Mouse (Mus musculus) liver, embryonic 14.5 days (tissue): ENCODE results near the gene Gfpt1. TPM values are rescaled to one million over a fixed set of nuclear protein-coding genes. Genes with fewer than 3 reads are reported as not detected.

Source experiments
- ATAC-seq: fragments of 200-750 bp; cut with Nextera tagmentation; 2 replicates; pipeline ENCODE4 v1.8.0; 2017; ENCODE audit warnings: moderate number of reproducible peaks, mild to moderate bottlenecking, moderate library complexity; ENCODE audit not compliant: insufficient read depth
- DNase-seq, 3 experiments: peaks; one replicate each; pipeline ENCODE4 v3.0.0-alpha.2; 2012 to 2013; ENCODE audit warnings: low read depth in 3 of 3, low spot score in 3 of 3
- H3K27ac ChIP-seq: fragments of 300-500 bp; sonication (generic); 2 replicates; pipeline ENCODE4 v1.5.1; 2014; ENCODE audit warnings: moderate library complexity, mild to moderate bottlenecking, control low read depth, inconsistent platforms
- H3K27me3 ChIP-seq: fragments of 300-500 bp; sonication (generic); 2 replicates; pipeline ENCODE4 v1.6.1; 2014; ENCODE audit warnings: mild to moderate bottlenecking, low read length, moderate library complexity; ENCODE audit not compliant: control insufficient read depth, insufficient read depth
- H3K36me3 ChIP-seq: fragments of 300-500 bp; sonication (generic); replicated peaks from 2 replicates; pipeline ENCODE4 v1.6.1; 2014; ENCODE audit warnings: low read depth; ENCODE audit not compliant: control insufficient read depth, insufficient read depth
- H3K4me1 ChIP-seq, 2 experiments: fragments of 200-500 bp in 1 of 2; fragments of 300-500 bp in 1 of 2; sonication (generic) in 1 of 2; replicated peaks; 2 replicates each; pipeline ENCODE4 v1.6.1; 2012 to 2014; ENCODE audit warnings: antibody characterized with exemption in 1 of 2, inconsistent platforms in 1 of 2, low read length in 1 of 2; ENCODE audit not compliant: control insufficient read depth in 2 of 2, insufficient read depth in 2 of 2
- H3K4me2 ChIP-seq: fragments of 300-500 bp; sonication (generic); 2 replicates; pipeline ENCODE4 v1.6.1; 2014; ENCODE audit warnings: low read depth, mild to moderate bottlenecking, control low read depth, moderate library complexity
- H3K4me3 ChIP-seq, 2 experiments: fragments of 200-500 bp in 1 of 2; fragments of 300-500 bp in 1 of 2; sonication (generic) in 1 of 2; 2 replicates each; pipeline ENCODE4 v1.5.1; 2012 to 2014; ENCODE audit warnings: low read depth in 2 of 2, low read length in 2 of 2, mild to moderate bottlenecking in 2 of 2, control low read depth in 1 of 2, inconsistent platforms in 1 of 2, moderate library complexity in 1 of 2; ENCODE audit not compliant: insufficient read depth in 1 of 2
- H3K9ac ChIP-seq: fragments of 300-500 bp; sonication (generic); replicated peaks from 2 replicates; pipeline ENCODE4 v1.6.1; 2014; ENCODE audit warnings: mild to moderate bottlenecking, control low read depth, moderate library complexity
- H3K9me3 ChIP-seq: fragments of 300-500 bp; sonication (generic); 2 replicates; pipeline ENCODE4 v1.6.1; 2016; ENCODE audit warnings: low read length, mixed read lengths; ENCODE audit not compliant: control insufficient read depth
- CTCF ChIP-seq: IDR thresholded peaks from 2 replicates; pipeline ENCODE4 v1.5.1; 2016; ENCODE audit warnings: antibody characterized with exemption, low read depth, control low read depth
- EP300 ChIP-seq: IDR thresholded peaks from 2 replicates; pipeline ENCODE4 v1.6.1; 2016; ENCODE audit warnings: antibody characterized with exemption, low read depth
- WGBS: fragments of 180-500 bp; shearing (Covaris S2); extraction: QIAGEN DNeasy Blood & Tissue Kit; methylation state at CpG from one replicate; pipeline ENCODE4 v1.1.7; 2014; ENCODE audit not compliant: insufficient replicate concordance; 5-methylcytosine and 5-hydroxymethylcytosine counted together
- polyA plus RNA-seq, 2 experiments: library from polyadenylated mRNA; depleted of rRNA in 1 of 2; stranded (reverse) in 1 of 2; unstranded in 1 of 2; fragments of >200 nt; fragmentation: Nextera tagmentation in 1 of 2; extraction: Ambion mirVana in 1 of 2; gene quantifications; 2 replicates each; pipeline versions ENCODE4 v1.2.1 to v1.2.3; 2012 to 2014

The Gfpt1 gene
- polyA plus RNA-seq, 2 experiments: 5.2 to 5.5 TPM

GRCm38 (mm10) chr6:87121961-87122360 lies 79.3 kb downstream of the Gfpt1 start:
- Histone ChIP-seq H3K27me3 (no peaks in the 10 kb centered on the region), H3K4me2 (no peak overlapping the region), H3K4me3 (no peak overlapping the region), H3K9me3 (no peaks in the 10 kb centered on the region), H3K4me1 (peaks cover 0 to under 1% of the 10 kb centered on the region in 2 experiments; a peak in 2 of 4 replicates), H3K27ac (no peak overlapping the region), H3K36me3 (no peaks in the 10 kb centered on the region), H3K9ac (no peak overlapping the region)
- ATAC-seq (no peak), DNase-seq (no peak)
- WGBS: 61% methylated on average over 7 of the region's 7 CpGs
- no peak for TF ChIP-seq CTCF
- no peak for TF ChIP-seq EP300

- Histone ChIP-seq H3K4me1 (peaks cover 0 to 8% of the 10 kb centered on the region in 2 experiments; a peak in 2 of 4 replicates), H3K27me3 (no peaks in the 10 kb centered on the region), H3K9ac (no peak overlapping the region), H3K4me2 (no peak overlapping the region), H3K36me3 (no peaks in the 10 kb centered on the region), H3K9me3 (no peaks in the 10 kb centered on the region), H3K4me3 (no peak overlapping the region), H3K27ac (no peak overlapping the region)
- no peak for DNase-seq
- TF ChIP-seq EP300 (no peak), CTCF (no peak)
- WGBS: 63% methylated on average over 6 of the region's 6 CpGs
- no peak for ATAC-seq
Measured at GRCm38 (mm10) chr6:87123406-87123805, 80.8 kb downstream of the Gfpt1 start.

GRCm38 (mm10) chr6:87123973-87124372 lies 81.3 kb downstream of the Gfpt1 start:
- H3K9ac ChIP-seq: no peak overlapping the region
- no peak overlapping the region for H3K4me2 ChIP-seq
- ATAC-seq: no peak
- TF ChIP-seq CTCF (no peak), EP300 (no peak)
- H3K4me3 ChIP-seq: no peak overlapping the region
- DNase-seq: no peak
- no peaks in the 10 kb centered on the region for H3K9me3 ChIP-seq
- WGBS: 61% methylated on average over 4 of the region's 4 CpGs
- H3K27me3 ChIP-seq: no peaks in the 10 kb centered on the region
- no peaks in the 10 kb centered on the region for H3K36me3 ChIP-seq
- peaks cover 0 to 8% of the 10 kb centered on the region in 2 experiments; a peak in 2 of 4 replicates for H3K4me1 ChIP-seq
- no peak overlapping the region for H3K27ac ChIP-seq

GRCm38 (mm10) chr6:87127049-87127753 lies 84.6 kb downstream of the Gfpt1 start:
- peaks cover 0 to 8% of the 10 kb centered on the region in 2 experiments; a peak in 2 of 4 replicates for H3K4me1 ChIP-seq
- H3K4me2 ChIP-seq: no peak overlapping the region
- no peak overlapping the region for H3K4me3 ChIP-seq
- no peaks in the 10 kb centered on the region for H3K9me3 ChIP-seq
- 55% methylated on average over 8 of the region's 8 CpGs for WGBS
- ATAC-seq: no peak
- no peaks in the 10 kb centered on the region for H3K36me3 ChIP-seq
- H3K9ac ChIP-seq: no peak overlapping the region
- DNase-seq: no peak
- TF ChIP-seq EP300 (no peak), CTCF (no peak)
- H3K27me3 ChIP-seq: no peaks in the 10 kb centered on the region
- no peak overlapping the region for H3K27ac ChIP-seq

DNA sequence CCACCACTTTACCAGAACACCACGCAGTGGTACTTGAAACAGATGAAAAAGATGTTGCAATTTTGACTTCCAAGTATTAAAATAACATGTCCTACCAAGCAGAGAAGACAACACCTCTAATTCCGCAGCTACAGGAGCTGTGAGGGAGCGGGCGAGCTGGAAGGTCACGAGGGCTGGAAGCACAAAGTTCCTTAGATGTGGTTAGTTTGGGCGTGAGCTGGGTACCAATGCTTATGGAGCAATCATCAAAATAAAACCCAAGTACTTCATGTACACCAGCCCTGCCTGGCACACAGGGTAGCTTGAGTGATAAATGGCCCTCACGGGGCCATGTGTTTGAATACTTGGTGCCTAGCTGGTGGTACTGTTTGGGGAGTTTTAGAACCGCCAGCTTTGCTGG lies 87.2 kb downstream of the Gfpt1 start:
- Histone ChIP-seq H3K27ac (no peak overlapping the region), H3K27me3 (no peaks in the 10 kb centered on the region), H3K4me2 (no peak overlapping the region), H3K36me3 (no peaks in the 10 kb centered on the region), H3K4me1 (peaks cover 0 to 8% of the 10 kb centered on the region in 2 experiments; a peak in 1 of 4 replicates), H3K9me3 (no peaks in the 10 kb centered on the region), H3K4me3 (no peak overlapping the region), H3K9ac (no peak overlapping the region)
- WGBS: 73% methylated on average over 8 of the region's 8 CpGs
- no peak for DNase-seq
- no peak for TF ChIP-seq CTCF
- no peak for TF ChIP-seq EP300
- ATAC-seq: no peak
